Mouse (Mus musculus) left cerebral cortex, adult 8-10 months (tissue): ENCODE results near the gene Ltbp3. TPM values are rescaled to one million over a fixed set of nuclear protein-coding genes. Genes with fewer than 3 reads are reported as not detected.

Source experiments
- DNase-seq, 2 experiments: peaks; one replicate each; pipeline ENCODE4 v3.0.0; 2022; ENCODE audit warnings: low spot score in 2 of 2
- total RNA-seq, 4 experiments: library from RNA; stranded (reverse); gene quantifications; 2 replicates each; pipeline ENCODE4 v1.2.4; 2022

The Ltbp3 gene
- total RNA-seq, 4 experiments from 2014 or later: 35.0 to 42.2 (median 41.3) TPM

DNA sequence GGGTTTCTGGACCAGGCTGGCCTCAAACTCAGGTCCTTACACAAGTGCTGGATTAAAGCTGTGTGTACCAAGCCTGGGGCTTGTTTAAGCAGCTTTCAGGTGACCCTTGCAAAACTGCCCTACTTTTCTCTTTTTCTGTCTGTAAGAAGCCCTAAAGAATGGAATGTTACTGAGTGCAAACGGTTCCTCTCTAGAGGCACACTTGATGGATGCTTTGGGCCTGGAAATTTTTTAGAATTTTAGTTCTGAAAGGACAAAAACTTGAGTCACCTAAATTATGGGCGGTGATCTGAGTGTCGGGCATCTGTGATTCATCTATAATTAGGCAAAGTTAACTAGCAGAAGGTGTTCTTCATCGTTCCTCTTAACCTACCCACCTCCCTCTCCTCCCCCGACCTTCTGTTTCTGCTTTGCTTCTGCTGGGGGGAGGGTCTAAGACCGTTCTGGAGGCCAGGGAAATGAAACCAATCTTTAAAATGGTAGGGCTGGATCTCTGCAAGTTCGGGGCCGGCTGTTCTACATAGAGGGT is 63.7 kb downstream of the Ltbp3 start:
- peak in 1 of 2 experiments; percentile 78 for DNase-seq

DNA sequence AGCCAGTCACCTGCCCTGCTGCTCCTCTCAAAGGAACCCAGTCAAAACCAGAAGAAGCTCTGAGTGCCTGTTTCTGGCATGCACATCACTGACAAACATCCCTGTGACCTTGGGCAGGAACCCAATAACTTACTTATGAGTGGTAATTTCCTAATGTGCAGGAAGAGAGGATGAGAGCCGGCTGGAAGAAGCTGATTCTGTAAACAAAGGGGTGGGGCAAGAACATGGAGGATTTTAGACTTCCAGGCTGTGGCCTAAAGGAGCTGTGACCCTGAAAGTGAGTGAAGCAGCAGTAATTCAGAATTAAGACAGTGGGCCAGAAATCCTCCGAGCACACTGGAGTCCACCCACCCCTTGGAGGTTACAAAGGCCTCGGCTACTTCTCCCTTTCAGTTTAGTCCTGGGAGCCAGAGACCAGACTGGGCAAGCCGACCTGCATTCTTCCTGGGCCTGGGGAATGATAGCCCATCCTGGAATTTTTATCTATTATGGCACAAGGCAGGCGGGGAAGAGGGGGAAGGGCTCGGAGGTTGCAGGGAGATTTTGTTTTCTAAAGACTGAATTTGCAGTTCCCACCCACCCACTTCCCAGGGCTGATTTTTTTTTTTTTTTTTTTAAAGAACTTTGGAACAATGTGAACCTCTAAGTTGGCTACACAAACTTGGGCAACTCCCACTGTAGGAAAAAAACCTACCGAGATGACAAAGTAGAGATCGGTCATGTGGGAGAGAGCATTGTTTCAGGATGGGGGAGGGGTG is 65.5 kb downstream of the Ltbp3 start:
- no peak for DNase-seq

DNA sequence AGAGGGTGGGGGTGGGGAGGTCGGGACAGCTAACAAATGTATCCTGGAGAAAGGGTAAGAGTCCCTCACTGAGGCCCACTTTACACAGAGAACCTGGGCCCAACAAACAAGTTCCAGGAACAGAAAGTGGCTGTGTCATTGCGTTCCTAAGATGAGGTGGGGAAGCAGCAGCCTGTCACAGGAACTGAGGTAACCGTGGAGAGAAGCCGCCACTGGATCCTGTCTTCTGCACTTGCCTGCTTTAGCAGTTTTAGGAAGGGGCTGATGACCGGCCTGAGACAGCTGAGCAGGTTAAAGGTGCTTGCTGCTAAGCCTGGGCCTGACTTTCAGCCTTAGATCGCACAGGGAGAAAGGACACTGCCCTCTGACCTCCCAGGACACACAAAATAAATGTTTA is 66.1 kb downstream of the Ltbp3 start:
- DNase-seq: no peak

DNA sequence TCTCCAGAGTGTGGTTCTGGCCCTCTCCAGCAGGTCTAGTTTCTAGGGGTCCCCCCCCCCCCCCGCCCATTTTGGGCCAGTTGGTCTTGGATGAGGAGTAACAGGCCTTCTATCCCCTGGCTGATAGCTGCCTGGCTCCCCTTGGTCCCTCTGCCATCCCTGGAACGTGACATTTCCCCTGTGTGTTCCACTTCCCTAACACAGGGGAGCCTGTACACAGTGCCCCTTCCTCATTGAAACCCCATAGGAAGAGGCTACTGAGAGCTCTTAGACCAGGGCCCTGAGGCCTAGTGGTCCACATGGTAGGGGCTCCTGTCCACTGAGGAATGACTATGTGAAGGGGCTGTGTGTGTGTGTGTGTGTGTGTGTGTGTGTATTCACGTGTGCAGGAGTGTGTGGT is 67.0 kb downstream of the Ltbp3 start:
- no peak for DNase-seq

Other genes with a start within 250 kb of the Ltbp3 start
- 1 to 10 TPM; 6.6 to 8.6 (median 7.1) TPM for gene 1700020D05Rik, start 237.1 kb upstream of the Ltbp3 start, total RNA-seq
- 10 to 100 TPM; 82.4 to 93.9 (median 89.3) TPM for gene Snx32, start 230.4 kb upstream of the Ltbp3 start, total RNA-seq
- not detected for gene Ovol1, start 180.3 kb upstream of the Ltbp3 start, total RNA-seq
- gene Ap5b1, start 172.9 kb upstream of the Ltbp3 start, total RNA-seq: 1 to 10 TPM; 6.9 to 9.1 (median 7.8) TPM
- 10 to 100 TPM; 68.0 to 88.2 (median 72.1) TPM for gene Rnaseh2c, start 139.0 kb upstream of the Ltbp3 start, total RNA-seq
- gene Kat5, start 130.7 kb upstream of the Ltbp3 start, total RNA-seq: 100 to 1,000 TPM in 1 of 4 experiments, 10 to 100 TPM in 3; 87.3 to 115 (median 97.0) TPM
- 10 to 100 TPM; 22.5 to 25.3 (median 23.7) TPM for gene Rela, start 103.4 kb upstream of the Ltbp3 start, total RNA-seq
- gene Sipa1, start 77.2 kb upstream of the Ltbp3 start, total RNA-seq: 10 to 100 TPM; 12.5 to 20.7 (median 14.9) TPM
- gene Map3k11, start 52.2 kb upstream of the Ltbp3 start, total RNA-seq: 10 to 100 TPM; 19.0 to 20.2 (median 19.7) TPM
- 10 to 100 TPM; 74.4 to 86.8 (median 80.3) TPM for gene Pcnx3, start 52.0 kb upstream of the Ltbp3 start, total RNA-seq
- under 1 TPM in 1 of 4 experiments, not detected in 3; 0.37 TPM for gene Kcnk7, start 36.5 kb upstream of the Ltbp3 start, total RNA-seq
- 10 to 100 TPM; 15.8 to 22.9 (median 19.9) TPM for gene Ehbp1l1, start 14.6 kb upstream of the Ltbp3 start, total RNA-seq
- gene Fam89b, start 11.3 kb upstream of the Ltbp3 start, total RNA-seq: 10 to 100 TPM; 24.9 to 30.9 (median 26.1) TPM
- 100 to 1,000 TPM in 1 of 4 experiments, 10 to 100 TPM in 3; 88.9 to 100 (median 94.9) TPM for gene Scyl1, start 30.5 kb downstream of the Ltbp3 start, total RNA-seq
- 10 to 100 TPM; 12.1 to 19.9 (median 13.7) TPM for gene Frmd8, start 134.4 kb downstream of the Ltbp3 start, total RNA-seq
- 1 to 10 TPM; 3.2 to 5.1 (median 4.1) TPM for gene Slc25a45, start 136.9 kb downstream of the Ltbp3 start, total RNA-seq
- 1 to 10 TPM; 3.9 to 5.6 (median 5.0) TPM for gene Tigd3, start 153.2 kb downstream of the Ltbp3 start, total RNA-seq
- 10 to 100 TPM; 76.4 to 87.8 (median 81.6) TPM for gene Dpf2, start 172.1 kb downstream of the Ltbp3 start, total RNA-seq
- 1 to 10 TPM; 6.1 to 7.4 (median 6.4) TPM for gene Cdc42ep2, start 183.9 kb downstream of the Ltbp3 start, total RNA-seq
- gene Pola2, start 223.3 kb downstream of the Ltbp3 start, total RNA-seq: 1 to 10 TPM; 4.4 to 6.6 (median 5.6) TPM
- not detected for gene Slc22a20, start 245.2 kb downstream of the Ltbp3 start, total RNA-seq